Mouse (Mus musculus) lung, adult 18-20 months (tissue): ENCODE measurements around the gene Gm49661.

Experiments used
- DNase-seq, 2 experiments: peaks; one replicate each; pipeline ENCODE4 v3.0.0; 2022; ENCODE audit warnings: mixed read lengths in 2 of 2

Gene Gm49661

DNA sequence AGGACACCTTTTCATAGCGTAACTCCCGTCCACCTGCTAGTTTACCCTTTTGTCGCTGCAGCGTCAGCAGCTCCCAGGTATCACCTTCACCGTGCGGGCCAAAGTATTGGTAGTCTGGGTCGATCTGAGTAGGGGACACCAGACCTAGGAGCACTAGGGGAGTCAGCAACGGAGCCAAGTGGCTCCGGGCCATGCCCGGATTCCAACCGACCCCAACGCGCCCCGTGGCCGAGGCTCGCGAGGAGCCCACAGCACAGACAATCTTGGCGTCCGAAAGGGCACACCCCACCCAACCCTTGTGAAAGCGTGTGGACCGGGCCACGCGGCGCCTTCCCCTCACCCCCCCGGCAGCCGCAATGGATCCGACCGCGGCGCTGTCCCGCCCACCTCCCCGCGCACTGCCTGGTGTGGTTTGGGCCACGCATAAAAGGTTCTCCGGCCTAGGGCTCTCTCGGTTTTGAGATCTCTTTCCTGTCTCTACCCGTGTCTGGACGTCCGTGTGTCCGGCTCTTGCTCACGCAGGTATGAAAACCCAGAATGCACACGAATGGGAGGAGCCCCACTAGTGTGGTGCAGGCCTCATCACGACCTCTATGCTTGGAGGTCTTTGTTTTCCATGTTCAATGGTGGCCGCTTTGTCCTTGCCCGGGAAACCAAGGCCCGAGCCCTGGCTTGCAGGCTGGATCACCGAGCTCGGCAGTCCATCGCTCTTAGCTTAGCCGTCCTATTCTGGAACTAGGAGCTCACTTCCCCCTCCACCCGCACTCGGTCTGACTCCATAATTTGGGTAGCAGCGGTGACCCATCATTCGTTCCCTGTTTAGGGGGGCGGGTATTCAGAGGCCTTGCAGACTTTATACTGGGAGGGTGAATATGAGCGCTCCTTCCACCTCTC is at the start of gene Gm49661, which contains the start of the genes Prdx2 and Rnaseh2a:
Gene Gm49661, minus strand, starts transcription at position 193 of the 894 bp plus-strand sequence.
Gene Prdx2, plus strand, starts transcription at position 347 of the 894 bp plus-strand sequence.
Gene Rnaseh2a, minus strand, starts transcription at position 527 of the 894 bp plus-strand sequence.
- DNase-seq: peak; percentile 72 to 78

DNA sequence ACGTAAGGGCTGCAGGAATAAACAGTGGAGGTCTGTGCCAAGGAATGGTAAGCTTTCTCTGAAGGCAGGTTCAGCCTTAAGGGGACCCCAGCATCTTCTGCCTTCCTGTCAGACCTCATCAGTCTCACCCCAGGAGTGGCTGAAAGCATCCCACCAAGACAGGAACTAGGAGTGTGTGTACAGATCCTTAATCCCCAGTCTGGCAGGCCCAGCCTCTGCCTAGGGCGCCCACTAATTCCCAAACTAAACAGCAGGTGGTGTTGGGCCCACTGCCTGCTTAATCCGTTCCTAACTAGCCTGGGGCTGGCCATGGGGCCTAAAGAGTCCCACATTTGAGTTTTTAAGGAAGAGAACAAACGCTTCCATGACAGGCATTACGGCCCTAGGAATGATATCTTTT is 48.0 kb upstream of the Gm49661 start:
- DNase-seq: no peak

DNA sequence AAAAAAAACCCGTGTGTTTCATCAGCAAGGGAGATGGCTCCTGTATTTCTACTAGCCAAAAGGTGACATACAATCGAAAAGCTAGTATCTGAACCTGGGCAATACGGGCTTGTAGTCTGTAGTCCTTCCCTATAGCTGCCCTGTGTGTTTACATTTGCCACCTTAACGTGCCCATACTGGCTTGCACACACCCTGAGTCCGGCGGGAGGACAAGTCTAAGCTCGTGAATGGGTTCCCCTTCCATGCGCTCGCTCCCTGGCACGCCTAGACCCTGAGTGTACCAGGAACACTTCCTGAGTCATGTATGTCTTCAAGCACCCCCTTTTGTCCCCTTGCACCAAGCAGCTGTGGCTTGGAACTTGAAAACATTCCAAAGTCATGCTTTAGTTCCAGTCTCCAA is 47.5 kb upstream of the Gm49661 start:
- no peak for DNase-seq

DNA sequence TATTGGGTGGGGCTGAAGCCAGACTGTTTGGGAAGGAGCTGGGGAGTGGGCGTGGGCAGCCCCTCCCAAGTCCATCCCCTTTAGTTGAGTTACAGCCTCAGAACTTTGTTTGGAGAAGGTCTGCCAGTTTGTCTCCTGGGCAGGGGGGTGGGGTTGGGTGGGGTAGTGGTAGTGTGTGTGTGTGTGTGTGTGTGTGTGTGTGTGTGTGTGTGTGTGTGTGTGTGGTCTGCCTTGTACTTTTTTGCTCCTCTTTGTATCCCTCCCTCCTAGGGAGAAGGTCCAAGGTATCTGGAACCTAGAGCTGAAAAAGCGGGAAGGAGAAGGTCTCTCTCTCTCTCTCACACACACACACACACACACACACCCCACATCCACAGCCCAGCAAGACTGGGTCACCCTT is 45.2 kb upstream of the Gm49661 start, which contains the start of gene Best2:
Gene Best2, minus strand, starts transcription at position 101 of the 400 bp plus-strand sequence.
- DNase-seq: no peak

DNA sequence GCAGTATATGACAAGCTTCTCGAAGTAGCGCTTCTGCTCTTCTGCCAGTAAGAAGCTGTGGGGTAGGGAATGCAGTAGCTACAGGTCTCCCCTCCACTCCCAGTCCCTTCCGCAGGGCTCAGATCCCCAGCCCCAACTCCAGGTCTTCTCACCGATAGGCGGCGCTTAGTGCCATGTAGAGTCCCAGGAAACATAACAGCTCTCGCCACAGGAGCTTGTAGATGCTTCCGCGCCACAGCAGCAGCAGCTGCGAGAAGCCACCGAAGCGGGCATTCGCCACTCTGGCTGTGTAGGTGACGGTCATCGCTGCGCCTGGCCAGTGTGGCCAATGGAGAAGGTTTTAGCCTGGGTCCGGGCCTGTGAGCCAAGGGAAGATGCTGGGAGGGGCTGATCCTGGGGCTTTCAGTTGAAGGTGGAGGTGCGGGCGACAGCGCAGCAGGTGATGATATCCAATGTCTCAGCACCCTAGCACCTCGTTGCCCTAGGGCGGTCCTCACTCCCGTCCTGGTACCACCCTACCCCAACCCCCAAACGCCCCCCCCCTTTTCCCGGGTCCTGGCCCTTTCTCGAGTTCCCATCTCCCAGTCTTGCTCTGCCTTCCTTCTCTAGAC is 44.1 kb upstream of the Gm49661 start:
- DNase-seq: peak; percentile 74 to 80

DNA sequence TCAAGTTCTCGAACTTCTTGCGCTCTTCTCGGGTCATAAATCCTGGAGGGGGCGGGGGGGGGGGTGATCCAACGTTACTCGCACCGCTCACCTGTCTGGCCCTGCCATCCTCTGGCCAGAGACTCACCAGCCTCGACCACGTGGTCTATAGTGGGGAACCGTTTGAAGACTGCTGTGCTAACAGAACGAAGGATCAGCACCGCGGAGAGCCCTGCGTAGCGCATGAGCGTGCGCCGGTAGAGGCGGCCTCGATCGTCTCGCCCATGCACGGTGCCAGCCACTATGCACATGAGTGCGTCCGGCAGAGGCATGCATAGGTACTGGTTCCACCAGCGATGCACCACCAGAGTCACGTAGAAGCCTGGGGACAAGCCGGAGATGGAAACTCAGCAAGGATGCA is 42.0 kb upstream of the Gm49661 start:
- no peak for DNase-seq

DNA sequence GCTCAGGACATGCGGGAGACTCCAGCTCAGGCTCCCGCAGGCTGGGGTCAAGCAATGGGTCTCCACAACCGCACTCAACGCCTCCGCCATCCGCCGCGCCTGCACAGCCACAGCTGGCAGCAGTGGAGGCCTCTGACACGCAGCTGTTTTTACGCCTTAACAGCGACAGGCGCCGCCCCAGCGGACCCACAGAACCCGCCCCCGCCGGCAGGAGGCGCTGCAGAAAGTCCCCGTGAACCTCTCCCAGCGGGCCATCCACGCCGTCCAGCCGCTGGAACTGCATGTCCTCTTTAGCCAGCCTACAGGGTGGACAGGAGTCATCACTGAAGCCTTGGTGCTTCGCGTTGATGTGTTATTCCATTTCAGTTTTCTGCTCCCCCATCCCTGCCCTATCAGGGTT is 38.5 kb upstream of the Gm49661 start:
- DNase-seq: peak in 1 of 2 experiments; percentile 47

DNA sequence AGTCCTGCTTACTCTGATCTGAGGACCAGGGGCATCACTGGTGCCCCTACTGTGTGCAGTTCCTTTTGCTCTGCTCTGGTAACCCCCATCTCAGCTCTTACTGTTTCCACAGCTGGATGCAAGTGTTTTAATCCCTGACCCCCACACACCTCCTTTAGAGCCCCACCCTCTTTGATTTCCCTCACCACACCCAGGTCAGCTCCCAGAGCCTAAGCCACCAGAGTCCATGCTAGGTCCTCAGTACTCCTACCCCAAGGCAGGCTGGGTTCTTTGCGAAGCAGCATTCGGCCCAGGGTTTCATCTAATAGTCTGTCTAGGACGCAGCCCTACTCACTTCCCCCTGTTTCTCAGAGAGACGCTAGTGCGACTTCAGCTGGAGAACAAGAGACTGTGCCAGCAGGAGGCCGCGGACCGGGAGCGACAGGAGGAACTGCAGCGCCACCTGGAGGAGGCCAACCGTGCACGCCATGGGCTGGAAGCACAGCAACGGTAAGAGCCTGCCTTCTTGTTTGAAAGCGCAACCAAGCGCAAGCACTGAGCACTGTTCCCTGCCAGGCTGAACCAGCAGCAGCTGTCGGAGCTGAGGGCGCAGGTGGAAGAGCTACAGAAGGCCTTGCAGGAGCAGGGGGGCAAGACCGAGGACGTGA is 28.5 kb upstream of the Gm49661 start:
- DNase-seq: peak; percentile 87 to 91

DNA sequence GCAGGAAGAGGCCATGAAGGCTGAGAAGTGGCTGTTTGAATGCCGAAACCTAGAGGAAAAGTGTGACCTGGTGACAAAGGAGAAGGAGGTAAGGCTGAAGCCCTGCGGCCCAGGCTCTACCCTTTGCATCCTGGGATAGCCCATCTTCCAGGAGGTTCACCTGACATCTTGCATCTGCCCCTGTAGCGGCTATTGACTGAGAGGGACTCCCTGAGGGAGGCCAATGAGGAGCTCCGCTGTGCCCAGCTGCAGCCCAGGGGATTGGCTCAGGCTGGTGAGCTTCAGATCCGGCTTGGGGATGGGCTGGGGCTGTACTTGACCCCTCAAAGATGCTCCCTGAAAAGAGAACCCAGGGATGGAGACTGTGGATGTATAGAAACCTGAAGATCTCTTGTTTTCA is 27.7 kb upstream of the Gm49661 start:
- no peak for DNase-seq

DNA sequence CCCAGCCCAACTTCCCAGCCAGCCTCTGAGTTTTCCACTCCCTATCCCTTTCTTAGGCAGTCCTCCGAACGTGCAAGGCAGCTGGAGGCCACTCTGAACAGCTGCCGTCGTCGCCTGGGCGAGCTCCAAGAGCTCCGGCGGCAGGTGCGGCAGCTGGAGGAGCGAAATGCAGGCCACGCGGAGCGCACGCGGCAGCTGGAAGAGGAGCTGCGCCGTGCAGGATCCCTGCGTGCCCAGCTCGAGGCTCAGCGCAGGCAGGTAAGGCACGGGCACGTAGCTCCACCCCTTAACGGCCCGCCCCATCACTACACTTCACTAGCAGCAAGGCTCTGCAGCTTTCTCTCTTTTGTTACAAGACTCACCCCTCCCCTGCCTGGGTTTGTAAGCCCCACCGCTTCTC is 26.4 kb upstream of the Gm49661 start:
- DNase-seq: no peak

DNA sequence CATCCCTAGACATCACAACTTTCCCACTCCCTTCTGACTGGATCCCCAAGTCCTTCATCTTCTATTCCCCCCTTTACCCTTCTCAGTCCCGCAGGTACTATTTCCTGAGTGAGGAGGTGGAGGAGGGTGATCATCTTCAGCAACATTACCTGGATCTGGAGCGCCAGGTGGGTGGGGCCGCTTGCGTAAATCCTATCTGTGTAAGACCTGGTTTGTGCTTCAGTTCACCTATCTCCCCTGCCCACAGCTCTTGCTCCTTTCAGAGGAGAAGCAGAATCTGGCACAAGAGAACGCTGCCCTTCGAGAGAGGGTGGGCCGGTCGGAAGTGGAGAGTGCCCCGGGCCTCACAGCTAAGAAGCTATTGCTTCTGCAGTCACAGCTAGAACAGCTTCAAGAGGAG is 25.1 kb upstream of the Gm49661 start:
- DNase-seq: no peak

DNA sequence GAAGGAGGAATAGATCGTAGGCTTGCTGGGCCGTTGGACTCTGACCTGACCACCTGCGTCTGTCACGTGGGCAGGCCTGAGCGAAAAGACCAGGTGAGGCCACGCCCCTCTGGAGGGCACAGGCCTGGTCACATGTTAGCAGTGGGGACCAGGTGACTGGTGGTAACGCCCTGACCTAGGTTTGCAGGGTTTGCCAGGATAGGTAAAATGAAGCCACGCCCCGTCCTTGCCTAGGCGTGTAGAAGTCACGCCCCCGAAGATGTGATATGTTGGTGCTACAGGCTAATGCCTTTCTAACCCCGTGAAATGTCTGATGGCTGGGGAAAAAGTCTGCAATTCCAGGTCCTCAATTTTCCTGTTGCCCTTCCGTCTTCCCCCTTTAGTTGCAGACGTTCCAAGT is 21.6 kb upstream of the Gm49661 start:
- DNase-seq: peak; percentile 89 to 93

DNA sequence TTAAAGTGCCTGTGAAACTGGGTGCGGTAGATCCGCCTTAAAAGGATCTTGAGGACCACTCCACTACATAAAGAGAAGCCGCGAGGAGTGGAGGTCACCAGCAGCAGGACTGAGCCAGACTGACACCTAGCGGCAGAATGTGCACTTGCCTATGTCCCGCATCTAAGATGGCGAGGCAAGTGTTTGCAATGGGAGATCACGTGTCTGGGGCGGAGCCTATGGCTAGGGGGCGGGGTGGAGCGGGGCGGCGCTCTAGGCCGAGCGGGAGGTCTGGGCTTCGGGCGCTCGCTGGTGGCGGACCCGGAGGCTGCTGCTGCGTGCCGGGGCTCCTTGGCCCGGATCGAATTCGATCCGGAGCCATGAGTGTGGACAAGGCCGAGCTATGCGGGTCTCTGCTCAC is 21.1 kb upstream of the Gm49661 start, which contains the start of gene Hook2:
Gene Hook2, plus strand, starts transcription at position 255 of the 400 bp plus-strand sequence.
- DNase-seq: peak; percentile 98 to 99

DNA sequence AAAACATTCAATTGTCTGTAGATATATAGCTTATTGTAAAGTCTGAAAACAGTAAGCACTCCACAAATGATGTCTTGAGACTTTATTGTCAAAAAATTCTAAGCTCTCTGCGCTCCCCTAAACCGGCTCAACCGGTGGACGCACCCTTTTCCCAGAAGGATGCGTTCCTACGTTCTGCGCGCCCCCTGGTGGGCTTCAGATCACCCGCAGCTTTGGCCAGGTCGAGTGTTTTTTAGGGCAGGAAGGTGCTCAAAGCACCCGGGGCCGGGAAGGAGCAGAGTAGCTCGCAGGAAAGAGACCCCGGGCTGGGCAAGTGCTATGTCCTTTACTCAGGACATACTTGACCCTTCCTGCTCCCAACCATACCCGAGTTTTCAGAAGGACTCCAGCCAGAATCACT is 20.6 kb upstream of the Gm49661 start:
- peak; percentile 95 to 96 for DNase-seq

DNA sequence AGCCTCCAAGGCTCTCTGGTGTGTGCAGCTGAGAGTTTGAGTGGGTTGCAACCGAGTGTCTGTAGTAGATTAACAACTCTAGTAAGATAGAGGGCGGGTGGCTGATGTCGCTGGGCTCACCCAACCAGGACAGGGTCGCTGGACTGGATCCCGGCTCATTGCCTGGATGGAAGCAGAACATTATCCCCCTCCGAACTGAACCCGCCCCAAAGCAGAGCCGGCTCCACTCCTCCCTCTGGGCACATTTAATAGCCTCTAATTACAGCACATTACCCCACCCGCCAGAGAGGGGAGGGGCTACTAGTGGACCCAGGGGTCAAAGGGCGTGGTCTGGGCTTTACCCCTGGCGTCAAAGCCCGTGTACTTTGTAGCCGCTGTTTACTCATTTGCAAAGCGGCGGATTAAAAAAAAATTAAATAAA is 20.1 kb upstream of the Gm49661 start:
- DNase-seq: peak; percentile 75 to 84

DNA sequence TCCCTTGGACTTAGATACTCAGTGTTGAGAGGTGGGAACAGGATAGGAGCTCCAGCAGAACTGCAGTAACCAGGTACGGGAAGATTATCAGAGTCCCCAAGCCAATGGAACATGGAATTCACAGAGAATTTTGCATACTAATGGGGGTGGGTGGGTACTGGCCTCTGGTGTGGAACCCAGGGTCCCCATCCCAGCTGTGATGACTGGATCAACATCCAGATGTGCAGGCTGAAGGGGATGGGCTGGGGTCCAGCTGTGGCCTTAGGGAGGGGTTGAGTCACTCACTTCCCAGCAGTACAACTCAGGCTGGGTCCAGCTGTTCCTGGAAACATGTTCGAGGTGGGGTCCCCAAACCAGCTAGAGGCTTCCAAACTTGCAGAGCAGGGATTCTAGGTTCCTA is 18.7 kb upstream of the Gm49661 start:
- no peak for DNase-seq

DNA sequence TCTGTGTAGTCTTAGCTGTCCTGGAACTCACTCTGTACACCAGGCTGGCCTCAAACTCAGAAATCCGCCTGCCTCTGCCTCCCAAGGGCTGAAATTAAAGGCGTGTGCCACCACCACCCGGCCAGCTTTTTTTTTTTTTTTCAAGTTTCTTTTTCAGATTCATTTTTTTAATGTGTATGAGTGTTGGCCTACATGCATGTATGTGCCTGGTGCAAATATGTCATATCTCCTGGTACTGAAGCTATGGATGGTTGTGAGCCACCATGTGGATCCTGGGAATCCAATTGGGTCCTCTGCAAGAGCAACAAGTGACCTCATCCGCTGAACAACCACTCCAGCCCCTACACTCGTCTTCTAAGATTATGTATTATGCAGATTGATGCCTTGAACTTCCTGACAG is 18.2 kb upstream of the Gm49661 start:
- DNase-seq: no peak

DNA sequence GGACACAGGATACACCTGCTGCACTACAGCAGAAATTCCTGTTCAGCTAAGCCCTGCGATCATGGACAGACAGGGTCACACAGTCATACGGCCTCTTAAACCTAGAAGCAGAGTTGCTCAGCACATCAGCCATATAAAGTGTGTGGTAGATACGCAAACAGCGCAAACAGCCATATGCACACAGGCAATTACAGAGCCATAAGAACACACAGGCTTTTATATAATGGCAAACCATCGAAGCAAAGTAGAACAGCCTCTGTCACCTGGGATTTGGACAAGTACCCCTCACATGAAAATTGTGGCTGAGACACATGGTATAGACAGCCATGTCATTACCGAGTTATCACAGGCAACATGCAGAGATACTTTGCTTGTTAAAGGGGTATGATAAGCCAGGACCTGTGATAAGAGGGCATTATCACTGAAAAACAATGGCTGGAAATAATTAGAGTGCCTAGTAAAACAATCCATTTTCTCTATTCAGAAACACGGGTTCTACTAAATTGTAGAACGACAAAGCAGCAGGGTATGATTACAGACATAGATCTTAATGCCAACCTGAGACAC is 17.2 kb upstream of the Gm49661 start:
- DNase-seq: no peak

DNA sequence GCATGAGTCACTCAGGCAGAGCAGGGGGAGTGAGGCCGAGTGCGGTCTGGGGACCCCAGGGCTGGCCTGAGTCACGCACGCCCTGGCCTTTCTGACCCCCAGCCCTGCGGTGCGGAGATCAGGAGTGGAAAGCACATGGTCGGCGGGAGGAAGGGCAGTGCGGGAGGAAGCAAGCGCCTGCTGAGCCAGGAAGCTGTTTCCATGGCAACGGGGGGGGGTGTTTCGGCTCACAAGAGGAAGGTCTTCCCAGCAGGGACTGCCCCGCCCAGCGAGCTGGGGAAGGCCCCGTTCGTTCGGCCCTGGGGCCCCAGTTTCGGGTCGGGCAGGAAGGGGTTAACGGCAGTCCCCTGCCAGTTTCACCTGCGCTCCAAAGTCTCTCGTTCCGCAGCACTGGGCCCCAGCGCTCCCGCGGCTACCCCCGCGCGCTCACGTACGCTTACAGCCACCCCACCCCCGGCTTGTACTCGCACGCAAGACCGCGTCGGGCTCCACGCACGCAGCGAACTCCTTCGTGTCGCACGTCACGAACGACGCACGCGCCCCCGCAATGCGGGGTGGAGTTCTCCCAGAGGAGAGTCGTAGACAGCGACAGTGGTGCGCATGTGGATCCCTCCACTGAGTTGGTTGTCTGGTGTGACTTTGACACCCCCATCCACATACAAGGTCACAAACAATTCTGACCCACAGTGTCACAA is 16.6 kb upstream of the Gm49661 start:
- DNase-seq: peak; percentile 93 to 96

DNA sequence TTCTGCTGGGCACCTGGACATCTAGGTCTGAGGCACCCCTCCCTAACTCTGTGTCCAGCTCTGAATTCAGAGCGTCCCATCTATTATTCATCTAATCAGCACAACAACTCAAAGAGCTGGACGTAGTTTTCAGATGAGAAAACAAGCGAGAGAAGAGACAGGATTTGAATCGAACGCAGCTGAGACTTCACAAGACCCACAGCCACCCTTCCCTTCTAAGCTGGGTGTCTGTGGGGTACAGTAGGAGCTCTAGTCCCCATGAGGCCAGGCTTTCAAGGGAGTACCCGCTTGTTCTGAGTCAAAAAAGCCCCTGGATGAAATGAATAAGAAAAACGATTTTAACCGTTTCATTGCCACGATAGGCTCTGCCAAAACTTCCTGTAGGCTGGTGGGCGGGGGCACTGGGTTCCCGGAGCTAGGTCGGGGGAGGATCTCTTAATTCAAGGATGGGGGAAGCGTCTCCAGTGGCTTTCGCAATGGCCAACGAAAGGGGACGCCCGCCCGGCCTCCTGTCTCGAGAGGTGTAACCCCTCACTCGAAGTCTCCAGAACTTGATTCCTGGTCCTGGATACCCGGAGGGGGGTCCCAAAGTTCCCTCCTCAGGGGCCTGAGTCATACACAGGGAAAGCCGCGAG is 15.9 kb upstream of the Gm49661 start:
- peak in 1 of 2 experiments; percentile 71 for DNase-seq

DNA sequence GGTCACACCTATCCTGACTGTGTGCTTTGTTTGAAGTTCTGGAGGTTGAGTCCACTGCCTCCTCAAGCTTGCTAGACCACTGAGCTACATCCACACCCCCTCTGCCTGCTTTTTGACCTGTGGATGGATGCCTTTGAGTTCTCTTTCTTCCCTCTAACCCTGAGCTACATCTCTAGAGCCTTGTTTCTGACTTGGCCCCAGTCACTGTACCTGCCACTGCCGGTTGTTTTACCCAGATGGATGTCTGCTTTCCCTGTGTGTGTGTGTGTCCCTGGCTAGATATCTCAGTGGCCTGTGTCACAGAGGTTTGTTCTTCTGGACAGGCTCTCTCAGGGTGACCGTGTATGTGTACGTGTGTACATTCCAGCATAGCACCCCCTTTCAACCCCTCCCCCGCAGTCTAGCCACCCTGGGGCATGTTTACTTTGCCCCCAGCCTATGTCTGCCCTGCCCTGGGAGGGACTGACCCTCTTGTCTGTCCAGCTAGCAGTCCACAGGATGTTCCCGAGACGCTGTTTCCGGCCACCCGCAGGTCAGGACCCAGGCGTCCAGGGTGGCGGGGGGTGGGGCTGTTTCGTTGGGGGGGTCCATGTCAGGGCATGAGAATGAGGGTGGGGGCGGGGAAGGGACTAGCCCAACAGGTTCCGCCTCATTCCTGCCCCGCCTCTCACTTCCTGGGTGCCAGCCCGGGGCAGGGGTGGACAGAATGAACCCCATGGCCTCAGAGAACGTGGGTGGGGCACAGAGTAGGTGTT is 15.2 kb upstream of the Gm49661 start:
- peak; percentile 87 to 90 for DNase-seq
